Mouse (Mus musculus) layer of hippocampus, adult 2 months (tissue): ENCODE results near the gene Polr2i. TPM values are rescaled to one million over a fixed set of nuclear protein-coding genes. Genes with fewer than 3 reads are reported as not detected.
A peak's percentile ranks its signal among the peaks of the same experiment; 100 is the strongest.
"Not testable (repeated sequence)": the region's sequence is repeated elsewhere in the genome, so short reads cannot be mapped to it uniquely, and the experiment has no call there.

ENCODE experiments used
- DNase-seq, 2 experiments: peaks; one replicate each; pipeline ENCODE4 v3.0.0; 2022; ENCODE audit warnings: low spot score in 2 of 2
- H3K27ac ChIP-seq: fragments of 200-600 bp; 2 replicates; pipeline ENCODE4 v1.8.1; 2022
- H3K4me3 ChIP-seq: fragments of 200-600 bp; 2 replicates; pipeline ENCODE4 v1.8.1; 2022; ENCODE audit warnings: mild to moderate bottlenecking
- CTCF ChIP-seq: fragments of 200-600 bp; conservative IDR thresholded peaks from 2 replicates; pipeline ENCODE4 v1.8.1; 2022; ENCODE audit warnings: antibody characterized with exemption, mild to moderate bottlenecking, moderate library complexity
- long read RNA-seq, 2 experiments: library from polyadenylated mRNA; stranded (forward); transcript quantifications; one replicate each; pipeline ENCODE4 v2.0.0; 2021; ENCODE audit warnings: borderline mapping rate in 2 of 2
- total RNA-seq, 2 experiments: library from RNA; stranded (reverse); gene quantifications; 2 replicates each; pipeline ENCODE4 v1.2.3; 2021

The Polr2i gene
- total RNA-seq: 10 to 100 TPM; 59.6 to 59.8 TPM
- long read RNA-seq, experiment 1, transcript Polr2i-201 (6 exons, 819 nt): major isoform, 16 of 21 reads
- long read RNA-seq, experiment 1, partial matches to known transcripts: 0 of 21 reads
- long read RNA-seq, experiment 1, other reads (novel, unspliced or antisense): 1 of 21 reads
- long read RNA-seq, experiment 2, transcript Polr2i-201 (6 exons, 819 nt): major isoform, 20 of 27 reads
- long read RNA-seq, experiment 2, partial matches to known transcripts: 0 of 27 reads
- long read RNA-seq, experiment 2, other reads (novel, unspliced or antisense): 1 of 27 reads

GRCm38 (mm10) chr7:30231669-30232454 is at the start of gene Polr2i, which contains the start of gene Tbcb:
TSS of gene Polr2i (plus strand) at chr7:30231948.
TSS of gene Tbcb (minus strand) at chr7:30232272.
- peak; percentile 98 to 99 for DNase-seq
- TF ChIP-seq CTCF: 0 out of 2 replicates have a peak, but pooled peaks have one; percentile 4
- Histone ChIP-seq H3K4me3 (peak within 1 kb of the TSS; percentile 91), H3K27ac (peak within 1 kb of the TSS; percentile 98)

GRCm38 (mm10) chr7:30183189-30183588 is 48.6 kb upstream of the Polr2i start:
- H3K4me3 ChIP-seq, DNase-seq, H3K27ac ChIP-seq: not testable (repeated sequence)

GRCm38 (mm10) chr7:30183879-30184289 is 47.9 kb upstream of the Polr2i start, which contains the start of gene Cox7a1:
TSS of gene Cox7a1 (plus strand) at chr7:30184144.
- DNase-seq: peak; percentile 40 to 44
- TF ChIP-seq CTCF: no peak
- peak within 1 kb of the TSS; percentile 33 for H3K4me3 ChIP-seq
- H3K27ac ChIP-seq: peak within 1 kb of the TSS; percentile 9; the same call in 1 of the 2 replicates

- TF ChIP-seq CTCF: no peak
- DNase-seq: no peak
- no peak overlapping the region for H3K27ac ChIP-seq
- no peak overlapping the region for H3K4me3 ChIP-seq
Measured at GRCm38 (mm10) chr7:30184641-30185348, 47.0 kb upstream of the Polr2i start.

GRCm38 (mm10) chr7:30188344-30189115 is 43.2 kb upstream of the Polr2i start:
- no peak overlapping the region for H3K27ac ChIP-seq
- no peak for TF ChIP-seq CTCF
- no peak overlapping the region for H3K4me3 ChIP-seq
- DNase-seq: no peak

- DNase-seq: no peak
- Histone ChIP-seq H3K4me3 (no peak overlapping the region), H3K27ac (no peak overlapping the region)
- no peak for TF ChIP-seq CTCF
Measured at GRCm38 (mm10) chr7:30189116-30189491, 42.6 kb upstream of the Polr2i start.

- Histone ChIP-seq H3K27ac (no peak overlapping the region), H3K4me3 (no peak overlapping the region)
- no peak for DNase-seq
- no peak for TF ChIP-seq CTCF
Measured at GRCm38 (mm10) chr7:30192088-30192487, 39.7 kb upstream of the Polr2i start.

- H3K4me3 ChIP-seq: peak overlapping the region; percentile 90
- no peak for DNase-seq
- no peak for TF ChIP-seq CTCF
- no peak overlapping the region for H3K27ac ChIP-seq
Measured at GRCm38 (mm10) chr7:30193013-30193412, 38.7 kb upstream of the Polr2i start.

- DNase-seq: peak; percentile 74 to 76
- H3K27ac ChIP-seq: peak overlapping the region; percentile 95
- H3K4me3 ChIP-seq: peak overlapping the region; percentile 90
- TF ChIP-seq CTCF: no peak
Measured at GRCm38 (mm10) chr7:30193581-30194100, 38.1 kb upstream of the Polr2i start.

GRCm38 (mm10) chr7:30194101-30194831 is 37.5 kb upstream of the Polr2i start:
- Histone ChIP-seq H3K27ac (peak overlapping the region; percentile 95), H3K4me3 (peak overlapping the region; percentile 90)
- no peak for DNase-seq
- no peak for TF ChIP-seq CTCF

- peak overlapping the region; percentile 90 for H3K4me3 ChIP-seq
- peak overlapping the region; percentile 95 for H3K27ac ChIP-seq
- DNase-seq: peak; percentile 95 to 96
- TF ChIP-seq CTCF: no peak
Measured at GRCm38 (mm10) chr7:30194884-30195283, 36.9 kb upstream of the Polr2i start.

- no peak overlapping the region for H3K4me3 ChIP-seq
- DNase-seq: no peak
- H3K27ac ChIP-seq: peak overlapping the region; percentile 95; the same call in 1 of the 2 replicates
- TF ChIP-seq CTCF: no peak
Measured at GRCm38 (mm10) chr7:30195461-30195860, 36.3 kb upstream of the Polr2i start.
